16 mouse cellular contexts compared by ENCODE assay signal in the genomic region with DNA sequence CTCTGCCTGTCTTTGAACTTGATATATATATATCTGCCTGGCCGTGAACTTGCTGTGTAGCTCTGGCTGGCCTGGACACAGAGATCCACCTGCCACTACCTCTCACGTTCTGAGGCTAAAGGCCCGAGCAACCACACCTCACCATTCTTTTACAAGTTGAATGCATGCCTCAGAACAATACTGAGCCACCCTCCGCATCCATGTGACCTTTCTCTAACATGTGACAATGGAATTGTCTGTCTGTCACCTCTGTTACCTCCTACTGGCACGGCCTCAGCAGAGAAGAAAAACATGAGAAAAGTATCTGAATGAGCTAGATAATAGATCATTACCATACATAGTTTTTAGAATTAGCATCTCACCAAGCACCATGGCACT. TPM values are rescaled to one million over a fixed set of nuclear protein-coding genes. Genes with fewer than 3 reads are reported as not detected.
DNase-seq lines count a peak whose midpoint lies in the region; ATAC-seq and TF ChIP-seq lines count a peak whose summit lies in the region.
"Had no signal": no experiment of that assay in that cellular context is flagged by ENCODE, and none has a peak within 500 bp of the region (broad histone marks: within the 10 kb centered on the region; RNA-seq: fewer than 3 reads in every experiment).

No protein-coding gene starts in this region.

- H3K27ac ChIP-seq in intestine, embryonic 15.5 days: no peak overlapping the region
- H3K27ac ChIP-seq in intestine, embryonic 16.5 days (ENCODE audit: low read length): no peak overlapping the region
- H3K27ac ChIP-seq in midbrain, embryonic 11.5 days (ENCODE audit: low read depth, low read length): no peak overlapping the region
- no peak overlapping the region for H3K27ac ChIP-seq in midbrain, postnatal 0 days (ENCODE audit: low read depth, low read length)
- no peak overlapping the region for H3K27ac ChIP-seq in liver, embryonic 11.5 days (ENCODE audit: low read depth, low read length)
- H3K27ac ChIP-seq: embryonic facial prominence, embryonic 12.5 days; forebrain, embryonic 15.5 days; hindbrain, embryonic 10.5 days had no signal

- H3K4me2 ChIP-seq in intestine, embryonic 15.5 days (replicated peaks): no peak overlapping the region
- no peak overlapping the region for H3K4me2 ChIP-seq in intestine, embryonic 16.5 days (ENCODE audit: low read depth, low read length)
- H3K4me2 ChIP-seq in midbrain, embryonic 11.5 days: no peak overlapping the region
- no peak overlapping the region for H3K4me2 ChIP-seq in midbrain, postnatal 0 days (ENCODE audit: low read depth, low read length, poor library complexity, severe bottlenecking)
- no peak overlapping the region for H3K4me2 ChIP-seq in liver, embryonic 11.5 days
- H3K4me2 ChIP-seq: embryonic facial prominence, embryonic 12.5 days; forebrain, embryonic 15.5 days; heart, embryonic 12.5 days; hindbrain, embryonic 14.5 days had no signal

- 73% methylated on average over 5 of the region's 5 CpGs for WGBS in intestine, embryonic 15.5 days
- WGBS in intestine, embryonic 16.5 days: 61% methylated on average over 5 of the region's 5 CpGs
- 56% methylated on average over 5 of the region's 5 CpGs for WGBS in midbrain, embryonic 11.5 days
- 51% methylated on average over 5 of the region's 5 CpGs for WGBS in midbrain, postnatal 0 days
- 77% methylated on average over 5 of the region's 5 CpGs for WGBS in liver, embryonic 11.5 days

- no peak overlapping the region for H3K9ac ChIP-seq in intestine, embryonic 15.5 days
- no peak overlapping the region for H3K9ac ChIP-seq in intestine, embryonic 16.5 days (ENCODE audit: low read depth, low read length)
- no peak overlapping the region for H3K9ac ChIP-seq in midbrain, embryonic 11.5 days (ENCODE audit: low read length)
- H3K9ac ChIP-seq in midbrain, postnatal 0 days (replicated peaks; ENCODE audit: low read length, poor library complexity, severe bottlenecking): no peak overlapping the region
- no peak overlapping the region for H3K9ac ChIP-seq in liver, embryonic 11.5 days (ENCODE audit: low read depth, low read length)
- H3K9ac ChIP-seq: embryonic facial prominence, embryonic 12.5 days; forebrain, embryonic 15.5 days; heart, embryonic 12.5 days; hindbrain, embryonic 14.5 days had no signal

- no peaks in the 10 kb centered on the region for H3K36me3 ChIP-seq in intestine, embryonic 15.5 days
- no peaks in the 10 kb centered on the region for H3K36me3 ChIP-seq in intestine, embryonic 16.5 days (ENCODE audit: control insufficient read depth, insufficient read depth, low read length)
- no peaks in the 10 kb centered on the region for H3K36me3 ChIP-seq in midbrain, embryonic 11.5 days (ENCODE audit: control insufficient read depth, insufficient read depth, low read length)
- no peaks in the 10 kb centered on the region for H3K36me3 ChIP-seq in midbrain, postnatal 0 days (ENCODE audit: insufficient read depth, low read length)
- H3K36me3 ChIP-seq in liver, embryonic 11.5 days (ENCODE audit: control insufficient read depth, insufficient read depth, low read length): peaks cover 14% of the 10 kb centered on the region
- H3K36me3 ChIP-seq: embryonic facial prominence, embryonic 12.5 days; forebrain, embryonic 15.5 days; hindbrain, embryonic 10.5 days had no signal

- H3K27me3 ChIP-seq in intestine, embryonic 15.5 days (replicated peaks): no peaks in the 10 kb centered on the region
- H3K27me3 ChIP-seq in intestine, embryonic 16.5 days (replicated peaks; ENCODE audit: control insufficient read depth, insufficient read depth, low read length): no peaks in the 10 kb centered on the region
- H3K27me3 ChIP-seq in midbrain, embryonic 11.5 days (ENCODE audit: control insufficient read depth, insufficient read depth, low read length): no peaks in the 10 kb centered on the region
- no peaks in the 10 kb centered on the region for H3K27me3 ChIP-seq in midbrain, postnatal 0 days (ENCODE audit: insufficient read depth, low read length)
- H3K27me3 ChIP-seq in liver, embryonic 11.5 days (replicated peaks; ENCODE audit: control insufficient read depth, insufficient read depth, low read length): no peaks in the 10 kb centered on the region
- H3K27me3 ChIP-seq: CH12.LX; embryonic facial prominence, embryonic 12.5 days; forebrain, embryonic 15.5 days; heart, embryonic 12.5 days had no signal

- DNase-seq in midbrain, embryonic 11.5 days (ENCODE audit: low spot score, missing footprints): peak; percentile 71
- DNase-seq in midbrain, postnatal 0 days (ENCODE audit: low spot score): no peak
- peak; percentile 89 for DNase-seq in ZHBTc4 (ENCODE audit: low read depth, low spot score)
- DNase-seq in left cerebral cortex, postnatal 25 days (ENCODE audit: low spot score in 2 of 2): no peak
- no peak for DNase-seq in liver, embryonic 11.5 days (ENCODE audit: low spot score)
- DNase-seq: cerebellum, adult 11-12 months; cerebellum, adult 9-10 months; cerebellum, postnatal 25 days had no signal

- TF ChIP-seq CTCF in midbrain, postnatal 0 days (IDR thresholded peaks at IDR 0.05): no peak

- 0 out of 2 replicates have a peak, but pooled peaks have one; percentile 41 for ATAC-seq in intestine, embryonic 15.5 days
- no peak for ATAC-seq in intestine, embryonic 16.5 days
- ATAC-seq in midbrain, embryonic 11.5 days (ENCODE audit: low FRiP score): no peak
- no peak for ATAC-seq in midbrain, postnatal 0 days (ENCODE audit: low FRiP score)
- no peak for ATAC-seq in liver, embryonic 11.5 days (replicated peaks; ENCODE audit: low FRiP score)
- ATAC-seq: forebrain, embryonic 15.5 days had no signal

- no peaks in the 10 kb centered on the region for H3K4me1 ChIP-seq in intestine, embryonic 15.5 days (replicated peaks)
- H3K4me1 ChIP-seq in intestine, embryonic 16.5 days (ENCODE audit: control insufficient read depth, insufficient read depth, low read length): no peaks in the 10 kb centered on the region
- no peaks in the 10 kb centered on the region for H3K4me1 ChIP-seq in midbrain, embryonic 11.5 days (ENCODE audit: control insufficient read depth, insufficient read depth, low read length)
- H3K4me1 ChIP-seq in midbrain, postnatal 0 days (ENCODE audit: insufficient read depth, low read length): no peaks in the 10 kb centered on the region
- no peaks in the 10 kb centered on the region for H3K4me1 ChIP-seq in liver, embryonic 11.5 days (replicated peaks; ENCODE audit: control insufficient read depth, insufficient read depth, low read length)

- H3K9me3 ChIP-seq in intestine, embryonic 15.5 days: no peaks in the 10 kb centered on the region
- no peaks in the 10 kb centered on the region for H3K9me3 ChIP-seq in intestine, embryonic 16.5 days (ENCODE audit: control insufficient read depth, low read length)
- H3K9me3 ChIP-seq in midbrain, embryonic 11.5 days (ENCODE audit: control insufficient read depth, low read length): no peaks in the 10 kb centered on the region
- no peaks in the 10 kb centered on the region for H3K9me3 ChIP-seq in midbrain, postnatal 0 days (ENCODE audit: low read length)
- no peaks in the 10 kb centered on the region for H3K9me3 ChIP-seq in liver, embryonic 11.5 days (ENCODE audit: control insufficient read depth, low read length)
- H3K9me3 ChIP-seq: embryonic facial prominence, embryonic 12.5 days; forebrain, embryonic 15.5 days; heart, embryonic 12.5 days; hindbrain, embryonic 10.5 days had no signal

- intact Hi-C loops in left cerebral cortex, postnatal 25 days (cut with DNase I): no loop called here

- H3K4me3 ChIP-seq in intestine, embryonic 15.5 days (replicated peaks): no peak overlapping the region
- no peak overlapping the region for H3K4me3 ChIP-seq in intestine, embryonic 16.5 days (ENCODE audit: low read length)
- H3K4me3 ChIP-seq in midbrain, embryonic 11.5 days (ENCODE audit: low read depth, low read length): no peak overlapping the region
- no peak overlapping the region for H3K4me3 ChIP-seq in midbrain, postnatal 0 days (ENCODE audit: low read depth, low read length)
- no peak overlapping the region for H3K4me3 ChIP-seq in liver, embryonic 11.5 days (ENCODE audit: low read depth, low read length)
- H3K4me3 ChIP-seq: embryonic facial prominence, embryonic 12.5 days; forebrain, embryonic 15.5 days; heart, embryonic 12.5 days; hindbrain, embryonic 10.5 days had no signal

RNA-seq across cellular contexts. Expression of a gene that starts 17.1 kb away (rescaled TPM):
- 10.8 and 11.2 TPM in 2 replicates for polyA plus RNA-seq in intestine, embryonic 15.5 days (2015; fragmentation: Nextera tagmentation; extraction: Ambion mirVana)
- 12.7 and 13.0 TPM in 2 replicates for polyA plus RNA-seq in intestine, embryonic 16.5 days (2015; fragmentation: Nextera tagmentation; extraction: Ambion mirVana)
- polyA plus RNA-seq in midbrain, embryonic 11.5 days (2014; fragmentation: Nextera tagmentation; extraction: Ambion mirVana): 1.0 and 1.5 TPM in 2 replicates
- total RNA-seq in midbrain, postnatal 0 days (2014; rRNA removed): 8.6 and 8.9 TPM in 2 replicates
- polyA plus RNA-seq in midbrain, postnatal 0 days (2015; fragmentation: Nextera tagmentation; extraction: Ambion mirVana): 2.0 and 2.2 TPM in 2 replicates
- 1 to 10 TPM; 7.0 to 9.1 TPM for total RNA-seq in left cerebral cortex, postnatal 25 days (2021)
- 15.8 and 20.8 TPM in 2 replicates for polyA plus RNA-seq in liver, embryonic 11.5 days (2014; fragmentation: Nextera tagmentation; extraction: Ambion mirVana)

Comparison
In these comparisons a context has a peak if more than half of its experiments do, and no peak if none do; other contexts are left out.
1. DNase-seq: peak in midbrain, embryonic 11.5 days (single experiment) and ZHBTc4 (single experiment); none in midbrain, postnatal 0 days (single experiment), left cerebral cortex, postnatal 25 days (0 of 2) and liver, embryonic 11.5 days (single experiment).